9 mouse cellular contexts compared by ENCODE assay signal in the genomic region with DNA sequence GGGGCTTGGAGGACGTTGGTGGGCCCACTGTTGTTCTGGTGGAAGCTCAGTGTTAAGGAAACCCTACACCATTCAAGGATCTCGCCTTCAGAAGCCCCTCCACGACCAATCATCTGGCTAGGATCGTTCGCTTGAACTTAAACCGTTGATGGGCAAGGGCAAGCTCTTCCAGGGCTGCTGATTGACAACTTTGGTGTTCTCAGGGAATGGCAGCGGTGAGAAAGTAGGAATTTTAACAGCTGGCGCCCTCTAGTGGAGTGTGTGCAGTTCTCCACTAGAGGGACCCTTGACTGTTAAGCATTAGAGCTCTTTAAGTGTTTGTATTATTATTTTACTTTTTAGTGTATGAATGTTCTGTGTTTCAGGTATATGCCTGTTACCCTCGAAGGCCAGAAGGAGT. TPM values are rescaled to one million over a fixed set of nuclear protein-coding genes. Genes with fewer than 3 reads are reported as not detected.
DNase-seq lines count a peak whose midpoint lies in the region; ATAC-seq and TF ChIP-seq lines count a peak whose summit lies in the region.
"Had no signal": no experiment of that assay in that cellular context is flagged by ENCODE, and none has a peak within 500 bp of the region (broad histone marks: within the 10 kb centered on the region; RNA-seq: fewer than 3 reads in every experiment).

No protein-coding gene starts in this region.

- dilution Hi-C loops in CH12.LX (cut with MboI; ENCODE audit: extremely low pct_ligation_motif_present, extremely low pct_unique_long_range_greater_than_20kb, low sequenced_read_pairs), result no loop called here

- intact Hi-C loops in heart, adult 2 months (cut with DNase I), result loop anchor here (2.0 to 10.0 kb wide), 5 partner anchors 29 to 399 kb away; partner anchors contain the start of genes Ccdc117 and Ykt6
- intact Hi-C loops in gastrocnemius, postnatal 14 days (cut with DNase I; ENCODE audit: low total_unique reads), result no loop called here

- TF ChIP-seq POLR2A in heart, adult 2 months (IDR thresholded peaks at IDR 0.05; ENCODE audit: insufficient read depth, low read depth, low read length), result no peak
- no peak for TF ChIP-seq POLR2A in CH12.LX (IDR thresholded peaks at IDR 0.05; ENCODE audit: low read depth, low read length)

- ATAC-seq in heart, embryonic 11.5 days (replicated peaks; ENCODE audit: insufficient number of reproducible peaks, low FRiP score, low TSS enrichment), result no peak

- in situ Hi-C loops in CH12.LX (cut with MboI; ENCODE audit: low pct_ligation_motif_present, low pct_unique_long_range_greater_than_20kb, low sequenced_read_pairs), result no loop called here

- H3K9ac ChIP-seq in heart, adult 2 months (ENCODE audit: low read depth, low read length), result no peak overlapping the region
- no peak overlapping the region for H3K9ac ChIP-seq in heart, embryonic 11.5 days (ENCODE audit: low read depth, low read length)
- no peak overlapping the region for H3K9ac ChIP-seq in CH12.LX (ENCODE audit: insufficient read depth, low read depth)

- H3K4me1 ChIP-seq in heart, adult 2 months (ENCODE audit: control insufficient read depth, insufficient read depth, low read length), result no peaks in the 10 kb centered on the region
- H3K4me1 ChIP-seq in heart, embryonic 11.5 days (ENCODE audit: control insufficient read depth, insufficient read depth, low read length), result peaks cover 44% of the 10 kb centered on the region
- peaks cover 6 to 23% of the 10 kb centered on the region in 2 experiments for H3K4me1 ChIP-seq in CH12.LX (ENCODE audit: control insufficient read depth in 1 of 2, insufficient read depth in 2 of 2)

- TF ChIP-seq RAD21 in CH12.LX (IDR thresholded peaks at IDR 0.05; ENCODE audit: low read depth, low read length), result peak; percentile 82

- peak; percentile 97; the same call in 1 of the 2 replicates for TF ChIP-seq CTCF in heart, adult 2 months (IDR thresholded peaks at IDR 0.05)
- peak; percentile 93 to 100 for TF ChIP-seq CTCF in CH12.LX (conservative IDR thresholded peaks at IDR 0.05 in 1 of 2, IDR thresholded peaks at IDR 0.05 in 1 of 2; ENCODE audit: low read depth in 2 of 2, low read length in 2 of 2)
- peak; percentile 97; the same call in 1 of the 2 replicates for TF ChIP-seq CTCF in layer of hippocampus, adult 2 months (conservative IDR thresholded peaks at IDR 0.05)

- 13% methylated on average over 9 of the region's 9 CpGs for WGBS in heart, adult 2 months
- WGBS in heart, embryonic 11.5 days (ENCODE audit: insufficient replicate concordance), result 16% methylated on average over 9 of the region's 9 CpGs

- no peaks in the 10 kb centered on the region for H3K79me2 ChIP-seq in heart, adult 2 months (replicated peaks; ENCODE audit: control insufficient read depth, insufficient read depth, low read length)
- no peaks in the 10 kb centered on the region for H3K79me2 ChIP-seq in CH12.LX (replicated peaks; ENCODE audit: control insufficient read depth, extremely low read depth, insufficient read depth, poor library complexity, severe bottlenecking)

- H3K27ac ChIP-seq in heart, adult 2 months, result no peak overlapping the region
- no peak overlapping the region for H3K27ac ChIP-seq in heart, embryonic 11.5 days (ENCODE audit: low read depth, low read length)
- no peak overlapping the region for H3K27ac ChIP-seq in CH12.LX (ENCODE audit: insufficient read depth, low read depth)
- no peak overlapping the region for H3K27ac ChIP-seq in layer of hippocampus, adult 2 months

- no peak overlapping the region for H3K4me2 ChIP-seq in heart, embryonic 11.5 days
- H3K4me2 ChIP-seq in CH12.LX (ENCODE audit: insufficient read depth, low read depth, poor library complexity, severe bottlenecking), result no peak overlapping the region

- no peak for TF ChIP-seq EP300 in heart, adult 2 months (IDR thresholded peaks at IDR 0.05; ENCODE audit: insufficient read depth, low read depth, low read length)
- no peak for TF ChIP-seq EP300 in CH12.LX (IDR thresholded peaks at IDR 0.05; ENCODE audit: low read length)

- H3K36me3 ChIP-seq in heart, adult 2 months (ENCODE audit: control insufficient read depth, insufficient read depth, low read length), result no peaks in the 10 kb centered on the region
- no peaks in the 10 kb centered on the region for H3K36me3 ChIP-seq in heart, embryonic 11.5 days (ENCODE audit: control insufficient read depth, insufficient read depth, low read length)
- H3K36me3 ChIP-seq in CH12.LX (replicated peaks in 1 of 2; ENCODE audit: control insufficient read depth in 1 of 2, insufficient read depth in 1 of 2, low read length in 1 of 2), result no peaks in the 10 kb centered on the region

- no peaks in the 10 kb centered on the region for H3K9me3 ChIP-seq in heart, embryonic 11.5 days (replicated peaks; ENCODE audit: control insufficient read depth, low read length)
- H3K9me3 ChIP-seq in CH12.LX (replicated peaks; ENCODE audit: low read length), result no peaks in the 10 kb centered on the region
- H3K9me3 ChIP-seq: megakaryocyte, embryonic 14.5 days had no signal

- H3K27me3 ChIP-seq in heart, adult 2 months (ENCODE audit: control insufficient read depth, insufficient read depth, low read length), result no peaks in the 10 kb centered on the region
- no peaks in the 10 kb centered on the region for H3K27me3 ChIP-seq in heart, embryonic 11.5 days (ENCODE audit: control insufficient read depth, insufficient read depth, low read length)
- no peaks in the 10 kb centered on the region for H3K27me3 ChIP-seq in CH12.LX (replicated peaks)

- DNase-seq in heart, adult 2 months, result peak; percentile 51 to 61
- DNase-seq in CH12.LX (ENCODE audit: extremely low read depth), result peak; percentile 70
- peak; percentile 65 for DNase-seq in cerebellum, adult 9-10 months
- DNase-seq in gastrocnemius, postnatal 14 days, result peak; percentile 59
- peak; percentile 49 to 73 for DNase-seq in layer of hippocampus, adult 2 months (ENCODE audit: low spot score in 2 of 2)
- DNase-seq in lung, postnatal 25 days (ENCODE audit: low spot score), result peak; percentile 73
- peak; percentile 74 for DNase-seq in right cerebral cortex, postnatal 4 days

- H3K4me3 ChIP-seq in heart, adult 2 months, result no peak overlapping the region
- H3K4me3 ChIP-seq in heart, embryonic 11.5 days (ENCODE audit: low read depth, low read length), result no peak overlapping the region
- H3K4me3 ChIP-seq in CH12.LX (replicated peaks in 1 of 3; ENCODE audit: low read depth in 2 of 3, low read length in 2 of 3, poor library complexity in 1 of 3), result no peak overlapping the region
- no peak overlapping the region for H3K4me3 ChIP-seq in layer of hippocampus, adult 2 months
- H3K4me3 ChIP-seq: megakaryocyte, embryonic 14.5 days had no signal

TF ChIP-seq in CH12.LX, 34 proteins besides CTCF, POLR2A, EP300 and RAD21:
- no peak for TF ChIP-seq SIN3A (IDR thresholded peaks at IDR 0.05; ENCODE audit: low read length)
- peak; percentile 84 for TF ChIP-seq SMC3 (IDR thresholded peaks at IDR 0.05; ENCODE audit: low read depth, low read length)

RNA-seq across cellular contexts. Expression of gene Pold2, which starts 8.1 kb away (rescaled TPM):
- total RNA-seq in heart, adult 2 months (2021), result 10 to 100 TPM; 30.9 to 42.6 TPM
- polyA plus RNA-seq in heart, adult 2 months (2012; rRNA removed), result 49.1 and 58.1 TPM in 2 replicates
- 86.8 and 95.2 TPM in 2 replicates for polyA plus RNA-seq in heart, embryonic 11.5 days (2014; fragmentation: Nextera tagmentation; extraction: Ambion mirVana)
- total RNA-seq in CH12.LX (2012; rRNA removed), result 285 and 330 TPM in 2 replicates
- total RNA-seq in CH12.LX (2014; rRNA removed), result 120 and 136 TPM in 2 replicates
- 205 and 218 TPM in 2 replicates for polyA plus RNA-seq in CH12.LX (2012; ENCODE audit: insufficient read length, low read depth)
- 10 to 100 TPM; 36.4 to 38.7 TPM for total RNA-seq in gastrocnemius, postnatal 14 days (2021)
- 10 to 100 TPM; 19.8 to 23.2 TPM for total RNA-seq in layer of hippocampus, adult 2 months (2021)

RNA-seq across cellular contexts. Expression of gene Myl7, which starts 12.4 kb away (rescaled TPM):
- 100 to 1,000 TPM; 463 to 551 TPM for total RNA-seq in heart, adult 2 months (2021)
- 1,125 and 1,658 TPM in 2 replicates for polyA plus RNA-seq in heart, adult 2 months (2012; rRNA removed)
- 7,501 and 8,192 TPM in 2 replicates for polyA plus RNA-seq in heart, embryonic 11.5 days (2014; fragmentation: Nextera tagmentation; extraction: Ambion mirVana)
- total RNA-seq in CH12.LX (2012; rRNA removed) (0.42 TPM in 1 of 2 replicates, not detected in the other), CH12.LX (2014; rRNA removed) (not detected in 2 replicates)
- 0.44 TPM in 1 of 2 replicates, not detected in the other for polyA plus RNA-seq in CH12.LX (2012; ENCODE audit: insufficient read length, low read depth)
- total RNA-seq in gastrocnemius, postnatal 14 days (2021), result not detected
- total RNA-seq in layer of hippocampus, adult 2 months (2021), result not detected

RNA-seq across cellular contexts. Expression of gene Aebp1, which starts 24.4 kb away (rescaled TPM):
- 10 to 100 TPM; 18.6 to 19.9 TPM for total RNA-seq in heart, adult 2 months (2021)
- polyA plus RNA-seq in heart, adult 2 months (2012; rRNA removed), result 25.6 and 33.3 TPM in 2 replicates
- polyA plus RNA-seq in heart, embryonic 11.5 days (2014; fragmentation: Nextera tagmentation; extraction: Ambion mirVana), result 21.4 and 27.7 TPM in 2 replicates
- 0.17 and 0.34 TPM in 2 replicates for total RNA-seq in CH12.LX (2012; rRNA removed)
- total RNA-seq in CH12.LX (2014; rRNA removed), result not detected in 2 replicates
- polyA plus RNA-seq in CH12.LX (2012; ENCODE audit: insufficient read length, low read depth), result 0.87 and 1.4 TPM in 2 replicates
- total RNA-seq in gastrocnemius, postnatal 14 days (2021), result 10 to 100 TPM; 30.0 to 33.4 TPM
- total RNA-seq in layer of hippocampus, adult 2 months (2021), result 1 to 10 TPM; 6.2 to 9.1 TPM

RNA-seq across cellular contexts. Expression of gene Polm, which starts 48.4 kb away (rescaled TPM):
- total RNA-seq in heart, adult 2 months (2021), result 1 to 10 TPM; 2.1 to 3.3 TPM
- polyA plus RNA-seq in heart, adult 2 months (2012; rRNA removed), result 6.3 and 11.2 TPM in 2 replicates
- 5.1 and 5.7 TPM in 2 replicates for polyA plus RNA-seq in heart, embryonic 11.5 days (2014; fragmentation: Nextera tagmentation; extraction: Ambion mirVana)
- 7.7 and 9.7 TPM in 2 replicates for total RNA-seq in CH12.LX (2012; rRNA removed)
- 1.00 and 1.9 TPM in 2 replicates for total RNA-seq in CH12.LX (2014; rRNA removed)
- 4.1 TPM in 2 replicates for polyA plus RNA-seq in CH12.LX (2012; ENCODE audit: insufficient read length, low read depth)
- total RNA-seq in gastrocnemius, postnatal 14 days (2021), result 1 to 10 TPM; 2.1 to 3.3 TPM
- 10 to 100 TPM; 14.1 to 15.5 TPM for total RNA-seq in layer of hippocampus, adult 2 months (2021)

Comparison
In these comparisons a context has a peak if more than half of its experiments do, and no peak if none do; other contexts are left out.
1. RNA of gene Myl7, which starts 12.4 kb away (total RNA-seq): 463 to 551 TPM in heart, adult 2 months; 0.42 TPM in CH12.LX, not detected in gastrocnemius, postnatal 14 days and not detected in layer of hippocampus, adult 2 months; every median in the first group is over 100 times any median in the second.
2. RNA of gene Aebp1, which starts 24.4 kb away (total RNA-seq): 30.0 to 33.4 TPM in gastrocnemius, postnatal 14 days, 18.6 to 19.9 TPM in heart, adult 2 months and 6.2 to 9.1 TPM in layer of hippocampus, adult 2 months; 0.17 to 0.34 TPM in CH12.LX; every median in the first group is over 4 times any median in the second.
3. Peak in every context shown above with its lines, with median percentiles within 50 percentile points of each other: DNase-seq and CTCF ChIP-seq.